Mouse (Mus musculus) erythroblast, embryonic 14.5 days (primary cell): ENCODE measurements around the gene Sod3.

ENCODE experiments used
- GATA1 ChIP-seq: IDR thresholded peaks from 2 replicates; pipeline ENCODE4 v1.6.1; 2012; ENCODE audit warnings: low read length, inconsistent platforms, mixed read lengths
- TAL1 ChIP-seq: IDR thresholded peaks from 3 replicates; pipeline ENCODE4 v1.6.1; 2012; ENCODE audit warnings: low read length, inconsistent platforms, mixed read lengths

- TF ChIP-seq GATA1 (no peak), TAL1 (no peak)
Observed at GRCm38 (mm10) chr5:52346890-52347289, 16.7 kb upstream of the Sod3 start.
